Mouse (Mus musculus): ENCODE measurements around the gene Ccdc28a. TPM values are rescaled to one million over a fixed set of nuclear protein-coding genes. Genes with fewer than 3 reads are reported as not detected.

Gene Ccdc28a
- polyA plus RNA-seq, 1 experiment from 2014 or later = 9.2 TPM

GRCm38 (mm10) chr10:18182246-18182645, 52.6 kb downstream of the Ccdc28a start:
- no peak for DNase-seq
- 68% methylated on average over 5 of the region's 5 CpGs for WGBS
- Histone ChIP-seq H3K9me3 (ENCODE audit: low read depth, low read length) (no peaks in the 10 kb centered on the region), H3K9ac (no peak overlapping the region), H3K27ac (ENCODE audit: low read depth) (no peak overlapping the region), H3K27me3 (ENCODE audit: insufficient read depth, low read length) (no peaks in the 10 kb centered on the region), H3K36me3 (ENCODE audit: insufficient read depth) (no peaks in the 10 kb centered on the region), H3K4me1 (ENCODE audit: insufficient read depth) (no peaks in the 10 kb centered on the region), H3K4me3 (ENCODE audit: low read depth, low read length) (no peak overlapping the region), H3K4me2 (no peak overlapping the region)
- TF ChIP-seq CTCF (IDR thresholded peaks at IDR 0.05; ENCODE audit: low read depth) = no peak
- ATAC-seq (ENCODE audit: insufficient read depth) = no peak

- TF ChIP-seq CTCF (IDR thresholded peaks at IDR 0.05; ENCODE audit: low read depth) = no peak
- H3K27me3 ChIP-seq (ENCODE audit: insufficient read depth, low read length) = no peaks in the 10 kb centered on the region
- no peak overlapping the region for H3K27ac ChIP-seq (ENCODE audit: low read depth)
- H3K4me3 ChIP-seq (ENCODE audit: low read depth, low read length) = no peak overlapping the region
- 14% methylated on average over 2 of the region's 2 CpGs for WGBS
- H3K36me3 ChIP-seq (ENCODE audit: insufficient read depth) = no peaks in the 10 kb centered on the region
- peak; percentile 66; the same call in 1 of the 2 replicates for ATAC-seq (ENCODE audit: insufficient read depth)
- H3K9me3 ChIP-seq (ENCODE audit: low read depth, low read length) = no peaks in the 10 kb centered on the region
- no peak overlapping the region for H3K9ac ChIP-seq
- H3K4me1 ChIP-seq (ENCODE audit: insufficient read depth) = no peaks in the 10 kb centered on the region
- no peak overlapping the region for H3K4me2 ChIP-seq
- peak; percentile 26 for DNase-seq
These were observed 57.5 kb downstream of the Ccdc28a start for GRCm38 (mm10) chr10:18177304-18177703.

DNA sequence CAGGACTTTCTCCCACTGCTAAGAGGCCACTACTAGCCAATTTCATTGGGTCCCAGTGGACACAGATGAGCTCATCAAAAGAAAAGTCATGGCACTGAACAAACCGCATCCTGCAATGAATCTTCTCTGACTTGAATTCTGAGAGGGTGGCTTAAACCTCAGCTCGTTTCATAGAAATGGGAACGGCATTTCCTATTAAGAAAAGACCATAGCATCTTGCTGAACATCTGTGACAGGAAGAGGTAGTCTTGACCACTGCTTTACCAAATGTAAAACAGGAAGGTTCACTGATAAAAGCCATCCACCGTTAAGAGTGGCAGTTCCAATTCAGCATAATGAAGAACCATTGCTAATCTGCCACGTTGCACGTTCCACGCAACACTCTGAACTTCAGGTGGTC, 58.1 kb downstream of the Ccdc28a start:
- DNase-seq (no peak), ATAC-seq (ENCODE audit: insufficient read depth) (no peak)
- no peaks in the 10 kb centered on the region for H3K27me3 ChIP-seq (ENCODE audit: insufficient read depth, low read length)
- no peak for TF ChIP-seq CTCF (IDR thresholded peaks at IDR 0.05; ENCODE audit: low read depth)
- WGBS = 85% methylated on average over 7 of the region's 7 CpGs
- H3K9ac ChIP-seq = no peak overlapping the region
- no peak overlapping the region for H3K4me2 ChIP-seq
- no peaks in the 10 kb centered on the region for H3K9me3 ChIP-seq (ENCODE audit: low read depth, low read length)
- no peak overlapping the region for H3K27ac ChIP-seq (ENCODE audit: low read depth)
- H3K4me3 ChIP-seq (ENCODE audit: low read depth, low read length) = no peak overlapping the region
- no peaks in the 10 kb centered on the region for H3K4me1 ChIP-seq (ENCODE audit: insufficient read depth)
- no peaks in the 10 kb centered on the region for H3K36me3 ChIP-seq (ENCODE audit: insufficient read depth)

DNA sequence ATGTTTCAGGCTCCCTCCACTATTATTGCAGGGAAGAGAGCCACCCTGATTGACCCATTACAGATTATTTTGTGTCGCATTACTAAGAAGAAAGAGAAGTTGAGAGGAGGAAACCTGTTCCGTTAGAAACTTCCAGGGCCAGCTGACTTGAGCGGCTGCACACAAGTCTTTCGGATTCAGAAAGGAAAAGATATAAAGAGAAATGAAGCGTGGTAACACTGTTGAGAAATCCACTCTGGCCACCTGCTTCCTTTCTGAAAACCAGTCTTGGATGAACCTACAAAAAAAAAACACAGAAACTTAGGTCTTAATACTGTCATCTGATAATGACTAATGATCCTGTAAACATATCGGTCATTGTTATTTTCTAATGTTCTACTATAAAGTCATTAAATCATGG, 59.7 kb downstream of the Ccdc28a start:
- Histone ChIP-seq H3K9me3 (ENCODE audit: low read depth, low read length) (no peaks in the 10 kb centered on the region), H3K9ac (no peak overlapping the region), H3K36me3 (ENCODE audit: insufficient read depth) (no peaks in the 10 kb centered on the region), H3K27ac (ENCODE audit: low read depth) (no peak overlapping the region), H3K4me2 (no peak overlapping the region), H3K4me1 (ENCODE audit: insufficient read depth) (no peaks in the 10 kb centered on the region), H3K27me3 (ENCODE audit: insufficient read depth, low read length) (no peaks in the 10 kb centered on the region), H3K4me3 (ENCODE audit: low read depth, low read length) (no peak overlapping the region)
- ATAC-seq (ENCODE audit: insufficient read depth) (no peak), DNase-seq (no peak)
- WGBS = 84% methylated on average over 6 of the region's 6 CpGs
- TF ChIP-seq CTCF (IDR thresholded peaks at IDR 0.05; ENCODE audit: low read depth) = no peak

Other genes starting within 250 kb of the Ccdc28a start
- 142 and 165 TPM in 2 replicates for gene Abracl, start 211.7 kb downstream of the Ccdc28a start, polyA plus RNA-seq (2014; fragmentation: Nextera tagmentation; extraction: Ambion mirVana)
- 27.7 and 32.5 TPM in 2 replicates for gene Reps1, start 179.1 kb downstream of the Ccdc28a start, polyA plus RNA-seq (2014; fragmentation: Nextera tagmentation; extraction: Ambion mirVana)
- gene Ect2l, start 24.1 kb downstream of the Ccdc28a start, polyA plus RNA-seq (2014; fragmentation: Nextera tagmentation; extraction: Ambion mirVana) = not detected in 2 replicates
- 5.5 and 7.0 TPM in 2 replicates for gene Nhsl1, start 84.0 kb upstream of the Ccdc28a start, polyA plus RNA-seq (2014; fragmentation: Nextera tagmentation; extraction: Ambion mirVana)